Mouse (Mus musculus) liver, adult 2 months (tissue): ENCODE data around the gene Car14.

Experiments
- CTCF ChIP-seq: fragments of 200-500 bp; IDR thresholded peaks from 2 replicates; pipeline ENCODE4 v1.5.1; 2011; ENCODE audit warnings: low read depth, low read length, control low read depth
- POLR2A ChIP-seq: fragments of 200-500 bp; IDR thresholded peaks from 2 replicates; pipeline ENCODE4 v1.6.1; 2011; ENCODE audit warnings: low read length, control low read depth; ENCODE audit not compliant: insufficient read depth; ENCODE audit errors: extremely low read depth

- no peak for TF ChIP-seq POLR2A
- no peak for TF ChIP-seq CTCF
These were observed 4.5 kb downstream of the Car14 start for GRCm38 (mm10) chr3:95899800-95900524.
